Mouse (Mus musculus) small intestine, adult 2 months (tissue): ENCODE data around the gene Meis2. TPM values are rescaled to one million over a fixed set of nuclear protein-coding genes. Genes with fewer than 3 reads are reported as not detected.

Experiments
- H3K27ac ChIP-seq: fragments of 200-500 bp; 2 replicates; pipeline ENCODE4 v1.5.1; 2012; ENCODE audit warnings: low read depth, low read length, control low read depth, inconsistent platforms; ENCODE audit not compliant: insufficient read depth
- H3K27me3 ChIP-seq: fragments of 200-500 bp; 2 replicates; pipeline ENCODE4 v1.6.1; 2012; ENCODE audit warnings: mild to moderate bottlenecking, moderate library complexity, low read length, inconsistent platforms; ENCODE audit not compliant: control insufficient read depth, insufficient read depth
- H3K36me3 ChIP-seq: fragments of 200-500 bp; 2 replicates; pipeline ENCODE4 v1.6.1; 2012; ENCODE audit warnings: mild to moderate bottlenecking, low read length, control low read depth, inconsistent platforms; ENCODE audit not compliant: control insufficient read depth, insufficient read depth
- H3K4me1 ChIP-seq: fragments of 200-500 bp; 2 replicates; pipeline ENCODE4 v1.6.1; 2012; ENCODE audit warnings: low read length, inconsistent platforms, mixed read lengths; ENCODE audit not compliant: control insufficient read depth, insufficient read depth, insufficient read length
- H3K4me3 ChIP-seq: fragments of 200-500 bp; 2 replicates; pipeline ENCODE4 v1.5.1; 2012; ENCODE audit warnings: low read depth, mild to moderate bottlenecking, control low read depth, inconsistent platforms, low read length, moderate library complexity
- CTCF ChIP-seq: fragments of 200-500 bp; IDR thresholded peaks from 2 replicates; pipeline ENCODE4 v1.5.1; 2012; ENCODE audit warnings: low read depth, mild to moderate bottlenecking, control low read depth, inconsistent platforms, low read length, moderate library complexity, mixed read lengths; ENCODE audit not compliant: insufficient replicate concordance, insufficient read length; ENCODE audit errors: extremely low read depth
- POLR2A ChIP-seq: fragments of 200-500 bp; IDR thresholded peaks from 2 replicates; pipeline ENCODE4 v1.6.1; 2012; ENCODE audit warnings: low read depth, mild to moderate bottlenecking, control low read depth, inconsistent platforms, low read length, moderate library complexity
- WGBS: fragments of 180-500 bp; shearing (Covaris S2); methylation state at CpG from one replicate; pipeline ENCODE4 v1.1.7; 2018; 5-methylcytosine and 5-hydroxymethylcytosine counted together
- polyA plus RNA-seq: library from polyadenylated mRNA; depleted of rRNA; stranded (reverse); fragments of >200 nt; gene quantifications from 2 replicates; pipeline ENCODE4 v1.2.3, GENCODE M21; 2012

Gene Meis2
- polyA plus RNA-seq, 1 experiment: 3.9 TPM

DNA sequence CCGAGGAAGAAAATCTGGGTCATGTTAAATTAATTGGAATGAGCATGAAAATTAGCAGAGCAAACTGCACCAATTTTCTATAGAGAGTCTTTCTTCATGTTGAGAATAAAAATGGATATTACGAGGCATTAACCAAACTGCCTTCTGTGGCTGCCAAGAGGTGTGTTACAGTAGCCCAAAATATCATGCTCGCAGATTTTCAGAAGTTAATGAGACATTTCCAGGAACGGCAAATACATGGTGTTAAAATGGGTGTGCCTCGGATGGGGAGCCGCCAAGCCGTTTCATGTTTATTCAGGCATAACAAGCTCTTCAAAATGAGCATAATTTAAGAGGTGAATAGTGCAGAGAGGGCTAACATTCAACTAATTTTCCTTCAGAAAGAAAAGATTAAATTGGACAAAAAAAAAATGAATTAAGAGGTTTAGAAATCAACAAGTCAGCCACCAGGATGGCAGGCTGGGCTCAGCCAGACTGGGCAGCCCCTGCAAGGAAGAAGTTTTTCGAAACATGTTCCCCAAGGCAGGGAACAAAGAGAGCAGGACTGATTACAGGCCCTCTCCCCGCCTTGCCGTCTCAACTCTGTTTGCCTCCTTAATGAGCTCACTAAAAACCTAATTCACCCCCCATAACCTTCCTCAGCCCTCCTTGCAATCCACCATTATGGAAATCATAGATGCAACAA lies 46.7 kb downstream of the Meis2 start:
- no peak overlapping the region for H3K27ac ChIP-seq
- no peak for TF ChIP-seq POLR2A
- TF ChIP-seq CTCF: no peak
- peaks cover 5% of the 10 kb centered on the region; the same call in 1 of the 2 replicates for H3K4me1 ChIP-seq
- H3K36me3 ChIP-seq: no peaks in the 10 kb centered on the region
- 59% methylated on average over 10 of the region's 10 CpGs for WGBS
- no peak overlapping the region for H3K4me3 ChIP-seq
- H3K27me3 ChIP-seq: peaks cover 3% of the 10 kb centered on the region; the same call in 1 of the 2 replicates

- no peaks in the 10 kb centered on the region for H3K36me3 ChIP-seq
- 71% methylated on average over 10 of the region's 10 CpGs for WGBS
Measured at GRCm38 (mm10) chr2:116015520-116015919, 50.1 kb downstream of the Meis2 start.

DNA sequence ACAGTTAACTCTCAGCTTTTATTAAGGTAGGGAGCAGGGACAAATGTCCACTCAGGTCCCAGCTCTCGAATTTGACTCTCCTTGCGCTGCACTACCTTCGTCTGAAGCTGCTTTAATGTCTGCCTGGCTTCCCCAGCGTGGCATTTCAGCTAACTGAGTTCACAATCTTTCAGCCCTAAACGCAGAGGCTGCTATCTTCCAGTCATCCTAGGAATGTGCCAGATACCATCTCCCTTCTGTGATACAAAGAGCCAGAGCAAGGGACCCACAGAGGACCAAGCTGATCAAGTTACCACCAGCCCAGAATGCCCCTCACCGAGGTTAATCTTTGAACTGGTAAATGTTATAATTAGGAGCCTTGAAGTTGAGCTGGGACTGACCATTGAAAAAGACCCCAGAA lies 55.2 kb downstream of the Meis2 start:
- peaks cover 7% of the 10 kb centered on the region; the same call in 1 of the 2 replicates for H3K27me3 ChIP-seq
- H3K4me3 ChIP-seq: no peak overlapping the region
- H3K36me3 ChIP-seq: no peaks in the 10 kb centered on the region
- TF ChIP-seq CTCF (no peak), POLR2A (no peak)
- 48% methylated on average over 6 of the region's 6 CpGs for WGBS
- H3K27ac ChIP-seq: no peak overlapping the region
- H3K4me1 ChIP-seq: no peaks in the 10 kb centered on the region

More at GRCm38 (mm10) chr2:116015520-116015919, 50.1 kb downstream of the Meis2 start:
- Histone ChIP-seq H3K27ac (no peak overlapping the region), H3K4me3 (no peak overlapping the region), H3K4me1 (no peaks in the 10 kb centered on the region), H3K27me3 (peaks cover 3% of the 10 kb centered on the region; the same call in 1 of the 2 replicates)
- TF ChIP-seq POLR2A: no peak
- TF ChIP-seq CTCF: no peak

DNA sequence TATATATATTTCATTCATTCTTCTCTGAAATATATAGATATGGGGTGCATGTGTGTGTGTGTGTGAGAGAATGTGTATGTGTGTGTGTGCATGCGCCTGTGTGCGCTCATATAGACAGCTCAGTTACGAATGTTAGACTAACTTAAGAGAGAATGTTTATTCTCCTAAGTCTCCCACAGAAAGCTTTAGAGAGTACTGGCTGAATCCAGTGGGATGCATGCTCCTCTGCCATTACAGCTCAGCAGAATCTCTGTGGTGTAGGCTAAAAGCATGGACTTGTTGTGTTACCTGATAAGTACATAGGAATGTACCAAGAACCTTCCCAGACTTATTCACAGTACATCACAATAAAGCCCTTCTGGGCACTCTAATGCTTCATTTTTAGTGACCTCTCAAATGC lies 55.6 kb downstream of the Meis2 start:
- Histone ChIP-seq H3K36me3 (no peaks in the 10 kb centered on the region), H3K27ac (no peak overlapping the region), H3K4me3 (no peak overlapping the region), H3K27me3 (peaks cover 7% of the 10 kb centered on the region; the same call in 1 of the 2 replicates), H3K4me1 (no peaks in the 10 kb centered on the region)
- 76% methylated on average over 3 of the region's 3 CpGs for WGBS
- TF ChIP-seq CTCF (no peak), POLR2A (no peak)

DNA sequence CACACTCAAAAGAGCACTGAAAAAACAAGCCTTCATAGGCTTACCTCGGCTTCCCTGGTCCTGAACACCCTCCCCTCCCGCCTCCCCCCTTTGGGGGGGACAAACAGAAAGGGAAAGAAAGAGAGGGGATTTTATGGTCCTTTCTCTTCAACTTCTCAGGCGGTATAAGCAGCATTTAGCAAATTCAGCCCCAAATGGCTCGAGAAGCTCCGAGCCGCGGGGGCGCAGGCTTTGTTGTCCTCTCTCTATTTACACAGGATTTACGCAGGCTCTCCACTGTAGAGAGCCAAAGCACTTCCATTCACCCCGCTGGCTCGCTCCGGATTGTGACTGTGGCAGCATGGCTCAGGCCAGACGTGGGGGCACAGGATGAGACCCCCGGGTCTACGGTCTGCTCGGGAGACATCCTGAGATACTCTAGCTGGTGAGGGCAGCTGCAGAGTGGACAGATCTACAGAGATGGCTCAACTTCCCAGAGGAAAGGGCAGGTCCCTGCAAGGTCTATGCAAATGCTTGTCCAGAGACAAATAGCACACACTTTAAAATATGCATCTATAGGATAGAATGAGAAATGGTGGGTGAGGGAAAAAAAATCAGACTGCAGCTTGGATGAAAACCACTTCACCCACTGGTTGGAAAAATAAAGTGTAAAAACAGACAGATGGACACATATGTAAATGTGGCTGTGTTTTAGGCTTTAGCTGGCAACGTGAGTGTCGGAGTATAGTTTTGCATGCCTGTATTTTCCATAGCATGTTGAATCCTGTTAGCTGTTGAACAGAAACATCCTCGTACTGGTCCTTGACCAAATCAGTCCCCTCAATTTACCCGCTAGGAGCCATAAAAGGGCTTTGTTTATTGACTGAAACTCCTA lies 56.3 kb downstream of the Meis2 start:
- Histone ChIP-seq H3K4me1 (no peaks in the 10 kb centered on the region), H3K27ac (no peak overlapping the region), H3K36me3 (no peaks in the 10 kb centered on the region), H3K4me3 (no peak overlapping the region), H3K27me3 (peaks cover 7% of the 10 kb centered on the region; the same call in 1 of the 2 replicates)
- TF ChIP-seq CTCF: no peak
- WGBS: 39% methylated on average over 20 of the region's 20 CpGs

GRCm38 (mm10) chr2:116002354-116002753 lies 63.3 kb downstream of the Meis2 start:
- Histone ChIP-seq H3K4me1 (no peaks in the 10 kb centered on the region), H3K27ac (no peak overlapping the region), H3K27me3 (no peaks in the 10 kb centered on the region), H3K36me3 (no peaks in the 10 kb centered on the region), H3K4me3 (no peak overlapping the region)
- WGBS: 82% methylated on average over 6 of the region's 6 CpGs
- TF ChIP-seq POLR2A (no peak), CTCF (no peak)
